In the genomic region with DNA sequence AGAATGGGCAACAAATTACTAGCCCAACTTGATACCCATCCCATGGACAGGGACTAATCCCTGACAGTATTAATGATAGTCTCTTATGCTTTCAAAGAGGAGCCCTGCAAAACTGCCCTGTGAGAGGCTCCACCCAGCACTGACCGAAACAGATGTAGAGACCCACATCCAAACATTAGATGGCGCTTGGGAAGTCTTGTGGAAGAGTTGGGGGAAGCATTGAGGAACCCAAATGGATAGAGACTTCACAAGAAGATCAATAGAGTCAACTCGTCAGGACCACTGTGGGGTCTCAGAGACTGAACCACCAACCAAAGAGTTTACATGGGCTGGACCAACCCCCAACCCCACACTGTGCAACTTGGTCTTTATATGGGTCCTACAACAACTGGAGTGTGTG, we compare ENCODE assay signal across 16 mouse cellular contexts.
"Had no signal": no experiment of that assay in that cellular context is flagged by ENCODE, and none has a peak within 500 bp of the region (broad histone marks: within the 10 kb centered on the region; RNA-seq: fewer than 3 reads in every experiment).

No protein-coding gene starts in this region.

- H3K4me1 ChIP-seq: neural tube, embryonic 13.5 days; neural tube, embryonic 15.5 days; stomach, embryonic 15.5 days had no signal

- DNase-seq: retina, postnatal 1 day; right cerebral cortex, adult 18-20 months; right cerebral cortex, postnatal 14 days; right cerebral cortex, postnatal 25 days; right cerebral cortex, postnatal 4 days; spleen, adult 18-20 months; thymus, adult 18-20 months; thymus, adult 2 months; thymus, postnatal 14 days; thymus, postnatal 25 days; thymus, postnatal 36 days; thymus, postnatal 4 days had no signal

- H3K36me3 ChIP-seq: neural tube, embryonic 13.5 days; neural tube, embryonic 15.5 days; stomach, embryonic 15.5 days had no signal

- H3K9me3 ChIP-seq: neural tube, embryonic 13.5 days; neural tube, embryonic 15.5 days; stomach, embryonic 15.5 days had no signal

- H3K27me3 ChIP-seq: neural tube, embryonic 13.5 days; neural tube, embryonic 15.5 days; stomach, embryonic 15.5 days had no signal

- H3K4me3 ChIP-seq: neural tube, embryonic 13.5 days; neural tube, embryonic 15.5 days; stomach, embryonic 15.5 days had no signal

- H3K27ac ChIP-seq: neural tube, embryonic 13.5 days; neural tube, embryonic 15.5 days; stomach, embryonic 15.5 days; stomach, postnatal 0 days had no signal
